In genomic region chr9:114691112-114691511, GRCm38 (mm10) we compare ENCODE assay signal across 16 mouse cellular contexts. TPM values are rescaled to one million over a fixed set of nuclear protein-coding genes. Genes with fewer than 3 reads are reported as not detected.
A peak's percentile ranks its signal among the peaks of the same experiment; 100 is the strongest.
DNase-seq lines count a peak whose midpoint lies in the region; ATAC-seq and TF ChIP-seq lines count a peak whose summit lies in the region.
"Had no signal": no experiment of that assay in that cellular context is flagged by ENCODE, and none has a peak within 500 bp of the region (broad histone marks: within the 10 kb centered on the region; RNA-seq: fewer than 3 reads in every experiment).

No protein-coding gene starts in this region.

- no peaks in the 10 kb centered on the region for H3K27me3 ChIP-seq in liver, postnatal 0 days (ENCODE audit: insufficient read depth, low read length)
- H3K27me3 ChIP-seq in liver, embryonic 12.5 days (replicated peaks) = no peaks in the 10 kb centered on the region
- H3K27me3 ChIP-seq in midbrain, embryonic 14.5 days (ENCODE audit: control insufficient read depth, insufficient read depth, low read length) = no peaks in the 10 kb centered on the region
- no peaks in the 10 kb centered on the region for H3K27me3 ChIP-seq in splenic B cell, adult 2 months (ENCODE audit: control insufficient read depth, insufficient read depth, low read length, poor library complexity, severe bottlenecking)

- H3K36me3 ChIP-seq in liver, postnatal 0 days (replicated peaks; ENCODE audit: insufficient read depth, low read length) = peaks cover 13% of the 10 kb centered on the region
- H3K36me3 ChIP-seq in liver, embryonic 12.5 days = peaks cover 35% of the 10 kb centered on the region
- peaks cover 27% of the 10 kb centered on the region for H3K36me3 ChIP-seq in midbrain, embryonic 14.5 days (ENCODE audit: control insufficient read depth, insufficient read depth, low read length)
- H3K36me3 ChIP-seq in splenic B cell, adult 2 months (ENCODE audit: control insufficient read depth, insufficient read depth, low read length, poor library complexity, severe bottlenecking) = no peaks in the 10 kb centered on the region; the same call in 1 of the 2 replicates

- H3K9ac ChIP-seq in liver, postnatal 0 days (replicated peaks) = no peak overlapping the region
- H3K9ac ChIP-seq in liver, embryonic 12.5 days = no peak overlapping the region
- no peak overlapping the region for H3K9ac ChIP-seq in midbrain, embryonic 14.5 days (replicated peaks; ENCODE audit: low read length)

- peak overlapping the region; percentile 22; the same call in 1 of the 2 replicates for H3K4me2 ChIP-seq in liver, postnatal 0 days (ENCODE audit: low read depth, low read length)
- H3K4me2 ChIP-seq in liver, embryonic 12.5 days = no peak overlapping the region
- peak overlapping the region; percentile 73 for H3K4me2 ChIP-seq in midbrain, embryonic 14.5 days (ENCODE audit: low read length)

- DNase-seq in gastrocnemius, adult 2 months = no peak
- DNase-seq in gastrocnemius, adult 18-20 months (ENCODE audit: low spot score) = no peak
- DNase-seq in liver, postnatal 0 days = no peak
- DNase-seq in midbrain, embryonic 14.5 days = no peak
- peak; percentile 35 for DNase-seq in splenic B cell, adult 2 months (ENCODE audit: low read depth, low spot score)
- DNase-seq in layer of hippocampus, postnatal 10 days (ENCODE audit: low spot score in 2 of 2) = no peak
- DNase-seq: adrenal gland, adult 8-10 months; B cell, adult 2 months; cerebellum, adult 18-20 months; heart, adult 11 months; heart, postnatal 14 days; kidney, postnatal 14 days; thymus, postnatal 25 days had no signal

- H3K9me3 ChIP-seq in liver, postnatal 0 days (ENCODE audit: low read length) = no peaks in the 10 kb centered on the region
- no peaks in the 10 kb centered on the region for H3K9me3 ChIP-seq in liver, embryonic 12.5 days (replicated peaks)
- H3K9me3 ChIP-seq in midbrain, embryonic 14.5 days (ENCODE audit: control insufficient read depth, low read length) = no peaks in the 10 kb centered on the region
- H3K9me3 ChIP-seq: forebrain, embryonic 10.5 days had no signal

- peaks cover 19% of the 10 kb centered on the region for H3K4me1 ChIP-seq in liver, postnatal 0 days (ENCODE audit: insufficient read depth)
- H3K4me1 ChIP-seq in liver, embryonic 12.5 days = peaks cover 30% of the 10 kb centered on the region
- H3K4me1 ChIP-seq in midbrain, embryonic 14.5 days (ENCODE audit: control insufficient read depth, insufficient read depth, low read length) = peaks cover 15% of the 10 kb centered on the region

- peak overlapping the region; percentile 95 for H3K27ac ChIP-seq in gastrocnemius, adult 2 months
- H3K27ac ChIP-seq in liver, postnatal 0 days (ENCODE audit: low read depth) = no peak overlapping the region; the same call in 1 of the 2 replicates
- no peak overlapping the region for H3K27ac ChIP-seq in liver, embryonic 12.5 days
- H3K27ac ChIP-seq in midbrain, embryonic 14.5 days (replicated peaks; ENCODE audit: low read depth, low read length) = no peak overlapping the region
- H3K27ac ChIP-seq: forebrain, embryonic 10.5 days had no signal

- H3K4me3 ChIP-seq in gastrocnemius, adult 2 months = no peak overlapping the region
- H3K4me3 ChIP-seq in liver, postnatal 0 days (ENCODE audit: low read depth, low read length) = no peak overlapping the region
- H3K4me3 ChIP-seq in liver, embryonic 12.5 days = no peak overlapping the region
- H3K4me3 ChIP-seq in midbrain, embryonic 14.5 days (replicated peaks; ENCODE audit: low read depth, low read length) = no peak overlapping the region

- ATAC-seq in liver, postnatal 0 days = no peak
- ATAC-seq in liver, embryonic 12.5 days = no peak
- no peak for ATAC-seq in midbrain, embryonic 14.5 days (ENCODE audit: low FRiP score, low TSS enrichment)
- ATAC-seq: intestine, embryonic 16.5 days had no signal

- intact Hi-C loops in gastrocnemius, adult 2 months (cut with DNase I) = no loop called here

- no peak for TF ChIP-seq EP300 in liver, postnatal 0 days (IDR thresholded peaks at IDR 0.05; ENCODE audit: low read depth)

- no peak for TF ChIP-seq CTCF in gastrocnemius, adult 2 months (IDR thresholded peaks at IDR 0.05)
- TF ChIP-seq CTCF in liver, postnatal 0 days (IDR thresholded peaks at IDR 0.05; ENCODE audit: low read depth) = no peak

RNA-seq across cellular contexts. Expression of gene Dync1li1, which starts 2.5 kb away (rescaled TPM):
- total RNA-seq in gastrocnemius, adult 2 months (2021) = 10 to 100 TPM; 33.7 to 36.5 TPM
- total RNA-seq in gastrocnemius, adult 18-20 months (2021) = 10 to 100 TPM; 32.0 to 32.7 TPM
- 14.4 and 16.3 TPM in 2 replicates for polyA plus RNA-seq in liver, postnatal 0 days (2015; fragmentation: Nextera tagmentation; extraction: Ambion mirVana)
- 37.7 and 41.3 TPM in 2 replicates for polyA plus RNA-seq in liver, embryonic 12.5 days (2016; fragmentation: Nextera tagmentation; extraction: Ambion mirVana)
- polyA plus RNA-seq in midbrain, embryonic 14.5 days (2014; fragmentation: Nextera tagmentation; extraction: Ambion mirVana) = 106 and 107 TPM in 2 replicates
- total RNA-seq in layer of hippocampus, postnatal 10 days (2021) = 100 to 1,000 TPM; 103 to 111 TPM

RNA-seq across cellular contexts. Expression of gene Cmtm6, which starts 39.8 kb away (rescaled TPM):
- 1 to 10 TPM; 7.3 to 7.9 TPM for total RNA-seq in gastrocnemius, adult 2 months (2021)
- total RNA-seq in gastrocnemius, adult 18-20 months (2021) = 1 to 10 TPM; 5.8 to 7.4 TPM
- polyA plus RNA-seq in liver, postnatal 0 days (2015; fragmentation: Nextera tagmentation; extraction: Ambion mirVana) = 27.7 and 30.1 TPM in 2 replicates
- polyA plus RNA-seq in liver, embryonic 12.5 days (2016; fragmentation: Nextera tagmentation; extraction: Ambion mirVana) = 26.0 and 29.1 TPM in 2 replicates
- 13.8 and 19.2 TPM in 2 replicates for polyA plus RNA-seq in midbrain, embryonic 14.5 days (2014; fragmentation: Nextera tagmentation; extraction: Ambion mirVana)
- total RNA-seq in layer of hippocampus, postnatal 10 days (2021) = 10 to 100 TPM; 26.3 to 30.5 TPM

RNA-seq across cellular contexts. Expression of gene Cnot10, which starts 51.1 kb away (rescaled TPM):
- total RNA-seq in gastrocnemius, adult 2 months (2021) = 10 to 100 TPM; 17.1 TPM
- 10 to 100 TPM; 15.2 to 15.4 TPM for total RNA-seq in gastrocnemius, adult 18-20 months (2021)
- polyA plus RNA-seq in liver, postnatal 0 days (2015; fragmentation: Nextera tagmentation; extraction: Ambion mirVana) = 14.4 and 15.8 TPM in 2 replicates
- 35.8 and 38.9 TPM in 2 replicates for polyA plus RNA-seq in liver, embryonic 12.5 days (2016; fragmentation: Nextera tagmentation; extraction: Ambion mirVana)
- polyA plus RNA-seq in midbrain, embryonic 14.5 days (2014; fragmentation: Nextera tagmentation; extraction: Ambion mirVana) = 44.0 and 56.7 TPM in 2 replicates
- 10 to 100 TPM; 46.1 to 52.7 TPM for total RNA-seq in layer of hippocampus, postnatal 10 days (2021)
